Mouse (Mus musculus) ES-E14 (cell line): ENCODE results near the gene Amigo3.

Experiments
- CHD2 ChIP-seq: IDR thresholded peaks from 2 replicates; pipeline ENCODE4 v1.6.1; 2014; ENCODE audit warnings: mild to moderate bottlenecking, low read depth, low read length, inconsistent platforms
- MAFK ChIP-seq: IDR thresholded peaks from 2 replicates; pipeline ENCODE4 v1.6.1; 2014; ENCODE audit warnings: mild to moderate bottlenecking, low read depth, low read length, inconsistent platforms; ENCODE audit not compliant: insufficient read depth
- ZNF384 ChIP-seq: IDR thresholded peaks from 2 replicates; pipeline ENCODE4 v1.6.1; 2012; ENCODE audit warnings: low read depth, low read length, inconsistent platforms

DNA sequence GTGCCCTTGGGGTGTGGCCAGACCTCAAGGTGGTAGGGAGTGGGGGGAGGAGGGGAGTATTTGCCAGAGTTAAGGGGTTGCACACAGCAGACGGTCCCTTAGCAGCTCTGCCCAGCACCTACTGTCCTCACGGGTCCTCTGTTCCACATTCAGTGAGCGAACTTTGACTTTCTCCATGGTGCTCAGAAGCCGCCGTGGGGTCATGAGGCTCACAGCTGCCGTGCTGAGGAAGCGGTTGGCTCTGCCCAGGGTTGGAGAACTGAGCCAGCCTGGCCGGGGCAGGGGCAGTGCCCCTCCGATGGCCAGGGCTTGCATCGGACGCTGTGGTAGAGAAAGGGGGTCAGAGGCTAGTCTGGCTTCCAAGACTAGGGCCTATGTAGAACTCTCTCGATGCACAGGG, 10.4 kb downstream of the Amigo3 start:
- TF ChIP-seq MAFK (no peak), ZNF384 (no peak), CHD2 (no peak)
